Mouse (Mus musculus) E14TG2a.4 (cell line): ENCODE results near the gene Naip6.
"Not testable (repeated sequence)": the region's sequence is repeated elsewhere in the genome, so short reads cannot be mapped to it uniquely, and the experiment has no call there.

Experiments
- CTCF ChIP-seq: conservative IDR thresholded peaks from 2 replicates; pipeline ENCODE4 v1.5.1; 2014; ENCODE audit warnings: low read length
- POU5F1 ChIP-seq: IDR thresholded peaks from 2 replicates; pipeline ENCODE4 v1.6.1; 2014; ENCODE audit warnings: low read length, borderline replicate concordance

DNA sequence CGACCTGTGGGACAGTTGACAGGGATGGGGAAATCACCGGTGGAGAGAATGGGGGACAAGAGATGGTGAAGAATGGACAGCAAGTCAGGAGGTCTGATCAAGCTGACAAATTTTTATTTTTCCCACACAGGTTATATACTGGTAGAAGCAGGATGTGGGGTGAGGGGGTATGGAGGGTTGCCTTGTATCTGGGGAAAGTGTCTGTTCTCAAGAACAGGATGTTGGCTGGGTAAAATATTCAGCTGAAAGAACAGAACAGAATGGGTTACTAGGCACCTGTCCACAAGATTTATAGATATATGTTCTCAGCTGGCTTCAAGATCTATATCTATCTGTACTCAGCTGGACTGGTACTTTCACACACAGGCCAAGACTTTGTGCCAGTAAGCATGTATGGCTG lies 65.6 kb downstream of the Naip6 start:
- TF ChIP-seq CTCF, POU5F1: not testable (repeated sequence)
